Mouse (Mus musculus): ENCODE results near the gene Slc25a3. TPM values are rescaled to one million over a fixed set of nuclear protein-coding genes. Genes with fewer than 3 reads are reported as not detected.
A peak's percentile ranks its signal among the peaks of the same experiment; 100 is the strongest.

Slc25a3 gene
- total and polyA plus RNA-seq, 3 experiments, result 368 to 868 (median 497) TPM

DNA sequence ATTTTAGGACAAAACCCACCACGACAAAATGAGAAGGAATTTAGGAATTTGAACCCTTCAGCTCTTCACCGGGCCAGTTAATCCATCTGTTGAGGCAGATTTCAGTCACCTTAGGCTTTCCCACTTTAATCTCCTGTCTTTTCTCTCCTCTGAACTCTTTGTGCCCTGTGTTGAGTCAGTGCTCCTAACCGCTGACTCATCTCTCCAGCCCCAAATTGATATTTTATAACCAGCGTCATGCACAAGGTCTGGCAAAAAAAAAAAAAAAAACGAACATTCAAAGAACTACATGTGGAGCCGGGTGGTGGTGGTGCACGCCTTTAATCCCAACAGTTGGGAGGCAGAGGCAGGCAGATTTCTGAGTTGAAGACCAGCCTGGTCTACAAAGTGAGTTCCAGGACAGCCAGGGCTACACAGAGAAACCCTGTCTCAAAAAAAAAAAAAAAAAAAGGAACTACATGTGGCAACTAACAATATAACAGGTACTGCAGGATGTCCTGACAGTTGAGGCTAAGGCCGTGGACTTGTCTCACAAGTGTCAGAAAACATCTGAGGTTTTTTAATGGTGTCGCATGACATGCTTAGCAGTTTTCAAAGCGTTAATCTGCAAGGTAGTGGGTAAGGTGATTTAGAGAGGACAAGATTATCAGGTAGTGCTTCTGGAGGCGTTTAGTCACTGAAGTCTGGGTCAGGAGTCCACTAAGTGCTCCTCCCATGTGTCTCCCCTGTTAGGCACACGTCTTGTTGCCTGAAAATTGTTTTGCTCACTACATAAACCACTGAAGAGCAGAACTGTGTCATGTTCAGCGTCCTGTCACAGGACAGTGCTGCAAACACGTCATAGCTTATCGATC lies 29.4 kb downstream of the Slc25a3 start:
- H3K4me1 ChIP-seq (ENCODE audit: control insufficient read depth in 1 of 2, insufficient read depth in 2 of 2, low read length in 2 of 2), result no peaks in the 10 kb centered on the region; a peak in 1 of 4 replicates
- no peaks in the 10 kb centered on the region for H3K9me3 ChIP-seq (replicated peaks; ENCODE audit: insufficient read depth, low read length)
- H3K27ac ChIP-seq (ENCODE audit: control insufficient read depth, low read depth, low read length), result no peak overlapping the region
- H3K27me3 ChIP-seq (ENCODE audit: control insufficient read depth in 1 of 2, insufficient read depth in 2 of 2, low read length in 2 of 2), result no peaks in the 10 kb centered on the region
- peaks cover 0 to 1% of the 10 kb centered on the region in 2 experiments; a peak in 1 of 4 replicates for H3K36me3 ChIP-seq (ENCODE audit: control insufficient read depth in 1 of 2, insufficient read depth in 2 of 2, low read length in 2 of 2)
- TF ChIP-seq ZNF384 (IDR thresholded peaks at IDR 0.05; ENCODE audit: low read depth, low read length) (peak; percentile 47; the same call in 1 of the 2 replicates), HCFC1 (IDR thresholded peaks at IDR 0.05; ENCODE audit: low read depth, low read length) (no peak)
- H3K4me3 ChIP-seq (ENCODE audit: control insufficient read depth in 1 of 2, insufficient read depth in 1 of 2, low read depth in 2 of 2, low read length in 2 of 2), result no peak overlapping the region
- H3K79me2 ChIP-seq (ENCODE audit: control insufficient read depth, insufficient read depth, low read length, poor library complexity), result no peaks in the 10 kb centered on the region
- no peak overlapping the region for H3K9ac ChIP-seq (ENCODE audit: control insufficient read depth, low read depth, low read length, poor library complexity, severe bottlenecking)
- DNase-seq (ENCODE audit: low read depth, low spot score), result no peak

- DNase-seq (ENCODE audit: low read depth, low spot score), result no peak
- TF ChIP-seq ZKSCAN1 (IDR thresholded peaks at IDR 0.05; ENCODE audit: low read depth, low read length), result no peak
- TF ChIP-seq BHLHE40 (IDR thresholded peaks at IDR 0.05; ENCODE audit: borderline replicate concordance, low read depth, low read length), result no peak
- no peak for TF ChIP-seq KAT2A (conservative IDR thresholded peaks at IDR 0.05; ENCODE audit: low read depth, low read length)
- TF ChIP-seq JUND (IDR thresholded peaks at IDR 0.05; ENCODE audit: low read depth, low read length), result no peak
- TF ChIP-seq MXI1 (IDR thresholded peaks at IDR 0.05; ENCODE audit: low read depth, low read length), result no peak
- no peak for TF ChIP-seq MEF2A (IDR thresholded peaks at IDR 0.05; ENCODE audit: extremely low read depth, insufficient replicate concordance, low read depth, low read length, poor library complexity, severe bottlenecking)
- no peak for TF ChIP-seq TBP (IDR thresholded peaks at IDR 0.05; ENCODE audit: low read depth, low read length)
- TF ChIP-seq HCFC1 (IDR thresholded peaks at IDR 0.05; ENCODE audit: low read depth, low read length), result no peak
- no peak for TF ChIP-seq ZMIZ1 (IDR thresholded peaks at IDR 0.05; ENCODE audit: low read depth, low read length)
- TF ChIP-seq RCOR1 (IDR thresholded peaks at IDR 0.05; ENCODE audit: low read depth, low read length), result no peak
- no peak for TF ChIP-seq MAX (IDR thresholded peaks at IDR 0.05; ENCODE audit: low read length)
- TF ChIP-seq POLR2AphosphoS2 (IDR thresholded peaks at IDR 0.05; ENCODE audit: low read length), result no peak
- no peak for TF ChIP-seq USF2 (IDR thresholded peaks at IDR 0.05; ENCODE audit: borderline replicate concordance in 1 of 2, insufficient read depth in 1 of 2, low read depth in 1 of 2, low read length in 2 of 2)
- no peak for TF ChIP-seq SMC3 (IDR thresholded peaks at IDR 0.05; ENCODE audit: low read depth, low read length)
- TF ChIP-seq USF1 (IDR thresholded peaks at IDR 0.05; ENCODE audit: low read depth, low read length), result no peak
- TF ChIP-seq CHD1 (IDR thresholded peaks at IDR 0.05; ENCODE audit: low read depth, low read length), result no peak
- no peak for TF ChIP-seq POLR2AphosphoS5 (IDR thresholded peaks at IDR 0.05; ENCODE audit: borderline replicate concordance, low read depth, low read length)
- TF ChIP-seq NRF1 (IDR thresholded peaks at IDR 0.05; ENCODE audit: insufficient read depth, low read depth, low read length, poor library complexity, severe bottlenecking), result no peak
- TF ChIP-seq EP300 (IDR thresholded peaks at IDR 0.05; ENCODE audit: low read depth in 1 of 2, low read length in 2 of 2), result no peak
- no peak for TF ChIP-seq RAD21 (IDR thresholded peaks at IDR 0.05; ENCODE audit: low read depth, low read length)
- no peaks in the 10 kb centered on the region for H3K9me3 ChIP-seq (replicated peaks; ENCODE audit: insufficient read depth, low read length)
- H3K9ac ChIP-seq (ENCODE audit: control insufficient read depth, low read depth, low read length, poor library complexity, severe bottlenecking), result no peak overlapping the region
- H3K27me3 ChIP-seq (ENCODE audit: control insufficient read depth in 1 of 2, insufficient read depth in 2 of 2, low read length in 2 of 2), result no peaks in the 10 kb centered on the region
- no peak overlapping the region for H3K27ac ChIP-seq (ENCODE audit: control insufficient read depth, low read depth, low read length)
- H3K36me3 ChIP-seq (ENCODE audit: control insufficient read depth in 1 of 2, insufficient read depth in 2 of 2, low read length in 2 of 2), result peaks cover 0 to 1% of the 10 kb centered on the region in 2 experiments; a peak in 1 of 4 replicates
- no peaks in the 10 kb centered on the region for H3K79me2 ChIP-seq (ENCODE audit: control insufficient read depth, insufficient read depth, low read length, poor library complexity)
- H3K4me3 ChIP-seq (ENCODE audit: control insufficient read depth in 1 of 2, insufficient read depth in 1 of 2, low read depth in 2 of 2, low read length in 2 of 2), result no peak overlapping the region
- no peaks in the 10 kb centered on the region; a peak in 1 of 4 replicates for H3K4me1 ChIP-seq (ENCODE audit: control insufficient read depth in 1 of 2, insufficient read depth in 2 of 2, low read length in 2 of 2)
These were observed 31.0 kb downstream of the Slc25a3 start for GRCm38 (mm10) chr10:91092812-91093211.

Data from MEL (cell line).